Mouse (Mus musculus): Measurements from ENCODE around the gene Mas1. TPM values are rescaled to one million over a fixed set of nuclear protein-coding genes. Genes with fewer than 3 reads are reported as not detected.

Mas1 gene
- polyA plus RNA-seq (2012; ENCODE audit: insufficient read depth, low replicate concordance), result not detected in 2 replicates

GRCm38 (mm10) chr17:12868043-12868442, at the start of gene Mas1:
Gene Mas1 (minus strand): TSS chr17:12868143.
- TF ChIP-seq GATA1 (IDR thresholded peaks at IDR 0.05; ENCODE audit: borderline replicate concordance, low read length) (no peak), FLI1 (IDR thresholded peaks at IDR 0.05; ENCODE audit: low read length) (no peak)
- Histone ChIP-seq H3K36me3 (replicated peaks; ENCODE audit: low read length) (no peaks in the 10 kb centered on the region), H3K27me3 (replicated peaks) (peaks cover 10% of the 10 kb centered on the region), H3K4me3 (replicated peaks) (peak within 1 kb of the TSS; percentile 28), H3K9me3 (no peaks in the 10 kb centered on the region), H3K4me1 (peaks cover 58% of the 10 kb centered on the region)

GRCm38 (mm10) chr17:12916588-12917380, 48.8 kb upstream of the Mas1 start:
- peak overlapping the region; percentile 92 for H3K4me3 ChIP-seq (replicated peaks)
- H3K4me1 ChIP-seq, result peaks cover 31% of the 10 kb centered on the region
- TF ChIP-seq GATA1 (IDR thresholded peaks at IDR 0.05; ENCODE audit: borderline replicate concordance, low read length) (no peak), FLI1 (IDR thresholded peaks at IDR 0.05; ENCODE audit: low read length) (no peak)
- H3K36me3 ChIP-seq (replicated peaks; ENCODE audit: low read length), result peaks cover 65% of the 10 kb centered on the region
- no peaks in the 10 kb centered on the region for H3K27me3 ChIP-seq (replicated peaks)
- H3K9me3 ChIP-seq, result no peaks in the 10 kb centered on the region

GRCm38 (mm10) chr17:12915881-12916583, 48.1 kb upstream of the Mas1 start, which contains the start of gene Mrpl18:
Gene Mrpl18 (minus strand): TSS chr17:12916345.
- Histone ChIP-seq H3K27me3 (replicated peaks) (no peaks in the 10 kb centered on the region), H3K9me3 (no peaks in the 10 kb centered on the region), H3K4me3 (replicated peaks) (peak within 1 kb of the TSS; percentile 92), H3K4me1 (peaks cover 31% of the 10 kb centered on the region), H3K36me3 (replicated peaks; ENCODE audit: low read length) (peaks cover 65% of the 10 kb centered on the region)
- TF ChIP-seq GATA1 (IDR thresholded peaks at IDR 0.05; ENCODE audit: borderline replicate concordance, low read length) (no peak), FLI1 (IDR thresholded peaks at IDR 0.05; ENCODE audit: low read length) (peak; percentile 90; the same call in 1 of the 2 replicates)

GRCm38 (mm10) chr17:12915488-12915880, 47.5 kb upstream of the Mas1 start, which contains the start of gene Tcp1:
Gene Tcp1 (plus strand): TSS chr17:12915701.
- Histone ChIP-seq H3K4me3 (replicated peaks) (peak within 1 kb of the TSS; percentile 92), H3K4me1 (peaks cover 31% of the 10 kb centered on the region), H3K9me3 (no peaks in the 10 kb centered on the region), H3K36me3 (replicated peaks; ENCODE audit: low read length) (peaks cover 65% of the 10 kb centered on the region), H3K27me3 (replicated peaks) (no peaks in the 10 kb centered on the region)
- TF ChIP-seq FLI1 (IDR thresholded peaks at IDR 0.05; ENCODE audit: low read length) (no peak), GATA1 (IDR thresholded peaks at IDR 0.05; ENCODE audit: borderline replicate concordance, low read length) (no peak)

- no peak overlapping the region for H3K4me3 ChIP-seq (replicated peaks)
- peaks cover 76% of the 10 kb centered on the region for H3K36me3 ChIP-seq (replicated peaks; ENCODE audit: low read length)
- H3K9me3 ChIP-seq, result no peaks in the 10 kb centered on the region
- TF ChIP-seq GATA1 (IDR thresholded peaks at IDR 0.05; ENCODE audit: borderline replicate concordance, low read length) (no peak), FLI1 (IDR thresholded peaks at IDR 0.05; ENCODE audit: low read length) (no peak)
- H3K4me1 ChIP-seq, result peaks cover 22% of the 10 kb centered on the region
- H3K27me3 ChIP-seq (replicated peaks), result no peaks in the 10 kb centered on the region
These were observed 42.4 kb upstream of the Mas1 start for GRCm38 (mm10) chr17:12910391-12910790.

GRCm38 (mm10) chr17:12909361-12910280, 41.7 kb upstream of the Mas1 start, which contains the start of gene Pnldc1:
Gene Pnldc1 (minus strand): TSS chr17:12910230.
- Histone ChIP-seq H3K4me3 (replicated peaks) (no peak within 1 kb of the TSS), H3K27me3 (replicated peaks) (no peaks in the 10 kb centered on the region), H3K36me3 (replicated peaks; ENCODE audit: low read length) (peaks cover 81% of the 10 kb centered on the region), H3K4me1 (peaks cover 14% of the 10 kb centered on the region; the same call in 1 of the 2 replicates), H3K9me3 (no peaks in the 10 kb centered on the region)
- TF ChIP-seq GATA1 (IDR thresholded peaks at IDR 0.05; ENCODE audit: borderline replicate concordance, low read length) (no peak), FLI1 (IDR thresholded peaks at IDR 0.05; ENCODE audit: low read length) (no peak)

- no peak for TF ChIP-seq GATA1 (IDR thresholded peaks at IDR 0.05; ENCODE audit: borderline replicate concordance, low read length)
- no peak for TF ChIP-seq FLI1 (IDR thresholded peaks at IDR 0.05; ENCODE audit: low read length)
- no peaks in the 10 kb centered on the region for H3K27me3 ChIP-seq (replicated peaks)
- no peak overlapping the region for H3K4me3 ChIP-seq (replicated peaks)
- H3K36me3 ChIP-seq (replicated peaks; ENCODE audit: low read length), result peaks cover 78% of the 10 kb centered on the region
- H3K9me3 ChIP-seq, result no peaks in the 10 kb centered on the region
- no peaks in the 10 kb centered on the region; the same call in 1 of the 2 replicates for H3K4me1 ChIP-seq
These were observed 38.5 kb upstream of the Mas1 start for GRCm38 (mm10) chr17:12906436-12906835.

GRCm38 (mm10) chr17:12905810-12906209, 37.9 kb upstream of the Mas1 start:
- Histone ChIP-seq H3K27me3 (replicated peaks) (no peaks in the 10 kb centered on the region), H3K9me3 (no peaks in the 10 kb centered on the region), H3K4me1 (no peaks in the 10 kb centered on the region; the same call in 1 of the 2 replicates), H3K36me3 (replicated peaks; ENCODE audit: low read length) (peaks cover 78% of the 10 kb centered on the region), H3K4me3 (replicated peaks) (no peak overlapping the region)
- no peak for TF ChIP-seq FLI1 (IDR thresholded peaks at IDR 0.05; ENCODE audit: low read length)
- TF ChIP-seq GATA1 (IDR thresholded peaks at IDR 0.05; ENCODE audit: borderline replicate concordance, low read length), result no peak

- TF ChIP-seq GATA1 (IDR thresholded peaks at IDR 0.05; ENCODE audit: borderline replicate concordance, low read length) (no peak), FLI1 (IDR thresholded peaks at IDR 0.05; ENCODE audit: low read length) (no peak)
- no peaks in the 10 kb centered on the region for H3K27me3 ChIP-seq (replicated peaks)
- H3K9me3 ChIP-seq, result no peaks in the 10 kb centered on the region
- H3K4me3 ChIP-seq (replicated peaks), result no peak overlapping the region
- H3K4me1 ChIP-seq, result no peaks in the 10 kb centered on the region; the same call in 1 of the 2 replicates
- H3K36me3 ChIP-seq (replicated peaks; ENCODE audit: low read length), result peaks cover 76% of the 10 kb centered on the region
These were observed 36.4 kb upstream of the Mas1 start for GRCm38 (mm10) chr17:12904349-12904748.

All from megakaryocyte, embryonic 14.5 days (primary cell).